Mouse (Mus musculus) small intestine, adult 2 months (tissue): Measurements from ENCODE around the gene Tef. TPM values are rescaled to one million over a fixed set of nuclear protein-coding genes. Genes with fewer than 3 reads are reported as not detected.

ENCODE experiments used
- H3K27ac ChIP-seq: fragments of 200-500 bp; 2 replicates; pipeline ENCODE4 v1.5.1; 2012; ENCODE audit warnings: low read depth, low read length, control low read depth, inconsistent platforms; ENCODE audit not compliant: insufficient read depth
- H3K27me3 ChIP-seq: fragments of 200-500 bp; 2 replicates; pipeline ENCODE4 v1.6.1; 2012; ENCODE audit warnings: mild to moderate bottlenecking, moderate library complexity, low read length, inconsistent platforms; ENCODE audit not compliant: control insufficient read depth, insufficient read depth
- H3K36me3 ChIP-seq: fragments of 200-500 bp; 2 replicates; pipeline ENCODE4 v1.6.1; 2012; ENCODE audit warnings: mild to moderate bottlenecking, low read length, control low read depth, inconsistent platforms; ENCODE audit not compliant: control insufficient read depth, insufficient read depth
- H3K4me1 ChIP-seq: fragments of 200-500 bp; 2 replicates; pipeline ENCODE4 v1.6.1; 2012; ENCODE audit warnings: low read length, inconsistent platforms, mixed read lengths; ENCODE audit not compliant: control insufficient read depth, insufficient read depth, insufficient read length
- H3K4me3 ChIP-seq: fragments of 200-500 bp; 2 replicates; pipeline ENCODE4 v1.5.1; 2012; ENCODE audit warnings: low read depth, mild to moderate bottlenecking, control low read depth, inconsistent platforms, low read length, moderate library complexity
- CTCF ChIP-seq: fragments of 200-500 bp; IDR thresholded peaks from 2 replicates; pipeline ENCODE4 v1.5.1; 2012; ENCODE audit warnings: low read depth, mild to moderate bottlenecking, control low read depth, inconsistent platforms, low read length, moderate library complexity, mixed read lengths; ENCODE audit not compliant: insufficient replicate concordance, insufficient read length; ENCODE audit errors: extremely low read depth
- POLR2A ChIP-seq: fragments of 200-500 bp; IDR thresholded peaks from 2 replicates; pipeline ENCODE4 v1.6.1; 2012; ENCODE audit warnings: low read depth, mild to moderate bottlenecking, control low read depth, inconsistent platforms, low read length, moderate library complexity
- WGBS: fragments of 180-500 bp; shearing (Covaris S2); methylation state at CpG from one replicate; pipeline ENCODE4 v1.1.7; 2018; 5-methylcytosine and 5-hydroxymethylcytosine counted together
- polyA plus RNA-seq: library from polyadenylated mRNA; depleted of rRNA; stranded (reverse); fragments of >200 nt; gene quantifications from 2 replicates; pipeline ENCODE4 v1.2.3, GENCODE M21; 2012

The Tef gene
- polyA plus RNA-seq, 1 experiment, result 9.4 TPM

- 32% methylated on average over 4 of the region's 4 CpGs for WGBS
- no peak overlapping the region for H3K27ac ChIP-seq
- H3K36me3 ChIP-seq, result no peaks in the 10 kb centered on the region
Measured at GRCm38 (mm10) chr15:81806621-81807404, 4.6 kb downstream of the Tef start.

GRCm38 (mm10) chr15:81808799-81809198 is 6.6 kb downstream of the Tef start:
- 81% methylated on average over 2 of the region's 2 CpGs for WGBS
- Histone ChIP-seq H3K4me3 (no peak overlapping the region), H3K27ac (no peak overlapping the region), H3K36me3 (no peaks in the 10 kb centered on the region), H3K27me3 (no peaks in the 10 kb centered on the region), H3K4me1 (peaks cover 6% of the 10 kb centered on the region; the same call in 1 of the 2 replicates)
- TF ChIP-seq CTCF, result no peak
- TF ChIP-seq POLR2A, result no peak

More at GRCm38 (mm10) chr15:81806621-81807404, 4.6 kb downstream of the Tef start:
- Histone ChIP-seq H3K27me3 (no peaks in the 10 kb centered on the region), H3K4me3 (no peak overlapping the region), H3K4me1 (peaks cover 11% of the 10 kb centered on the region)
- TF ChIP-seq CTCF, result no peak
- TF ChIP-seq POLR2A, result no peak

GRCm38 (mm10) chr15:81809550-81809949 is 7.3 kb downstream of the Tef start:
- WGBS, result 34% methylated on average over 1 of the region's 1 CpGs
- Histone ChIP-seq H3K36me3 (peaks cover 2% of the 10 kb centered on the region; the same call in 1 of the 2 replicates), H3K27ac (peak overlapping the region; percentile 99; the same call in 1 of the 2 replicates), H3K4me1 (peaks cover 6% of the 10 kb centered on the region; the same call in 1 of the 2 replicates), H3K27me3 (no peaks in the 10 kb centered on the region), H3K4me3 (no peak overlapping the region)
- TF ChIP-seq CTCF, result no peak
- TF ChIP-seq POLR2A, result no peak

- TF ChIP-seq POLR2A (peak; percentile 40; the same call in 1 of the 2 replicates), CTCF (no peak)
- WGBS, result under 1% methylated on average over 10 of the region's 10 CpGs
Measured at GRCm38 (mm10) chr15:81810150-81810549, 7.9 kb downstream of the Tef start.

GRCm38 (mm10) chr15:81810671-81811598 is 8.7 kb downstream of the Tef start:
- Histone ChIP-seq H3K4me1 (peaks cover 8% of the 10 kb centered on the region), H3K4me3 (peak overlapping the region; percentile 69), H3K27ac (peak overlapping the region; percentile 99), H3K36me3 (peaks cover 12% of the 10 kb centered on the region), H3K27me3 (no peaks in the 10 kb centered on the region)
- TF ChIP-seq CTCF (no peak), POLR2A (peak; percentile 69)
- WGBS, result under 1% methylated on average over 88 of the region's 89 CpGs

More at GRCm38 (mm10) chr15:81810150-81810549, 7.9 kb downstream of the Tef start:
- Histone ChIP-seq H3K27me3 (no peaks in the 10 kb centered on the region), H3K4me1 (peaks cover 8% of the 10 kb centered on the region), H3K4me3 (peak overlapping the region; percentile 69), H3K36me3 (peaks cover 5% of the 10 kb centered on the region), H3K27ac (peak overlapping the region; percentile 99)

GRCm38 (mm10) chr15:81811599-81811996 is 9.4 kb downstream of the Tef start:
- TF ChIP-seq CTCF, result no peak
- 0 out of 2 replicates have a peak, but pooled peaks have one; percentile 14 for TF ChIP-seq POLR2A
- H3K4me1 ChIP-seq, result peaks cover 6% of the 10 kb centered on the region
- peak overlapping the region; percentile 67 for H3K4me3 ChIP-seq
- peak overlapping the region; percentile 84 for H3K27ac ChIP-seq
- H3K27me3 ChIP-seq, result no peaks in the 10 kb centered on the region
- H3K36me3 ChIP-seq, result peaks cover 16% of the 10 kb centered on the region
- under 1% methylated on average over 26 of the region's 26 CpGs for WGBS

- Histone ChIP-seq H3K27ac (0 out of 2 replicates have a peak overlapping the region, but pooled peaks have one; percentile 25), H3K4me3 (peak overlapping the region; percentile 67), H3K27me3 (no peaks in the 10 kb centered on the region), H3K4me1 (peaks cover 6% of the 10 kb centered on the region), H3K36me3 (peaks cover 23% of the 10 kb centered on the region)
- 29% methylated on average over 3 of the region's 3 CpGs for WGBS
- TF ChIP-seq CTCF (no peak), POLR2A (no peak)
Measured at GRCm38 (mm10) chr15:81812287-81812686, 10.1 kb downstream of the Tef start.
